Mouse (Mus musculus) hematopoietic stem cell, adult 5-6 weeks (primary cell): ENCODE results near the gene Tln1. TPM values are rescaled to one million over a fixed set of nuclear protein-coding genes. Genes with fewer than 3 reads are reported as not detected.

Experiments used
- ATAC-seq, 2 experiments: fragments of 125-278 bp in 1 of 2; replicated peaks in 1 of 2; 2 replicates each; pipeline ENCODE4 v1.8.0; 2016 to 2017; ENCODE audit warnings: inconsistent platforms in 2 of 2, mild to moderate bottlenecking in 2 of 2, moderate number of reproducible peaks in 2 of 2, low read depth in 1 of 2, moderate TSS enrichment in 1 of 2; ENCODE audit not compliant: low FRiP score in 2 of 2, poor library complexity in 2 of 2, severe bottlenecking in 2 of 2, insufficient read depth in 1 of 2, low TSS enrichment in 1 of 2
- total RNA-seq: library from RNA; stranded (forward); fragments of 172-1452, 232-1000 nt; gene quantifications from 2 replicates; pipeline ENCODE4 v1.2.3, GENCODE M21; 2017

The Tln1 gene
- total RNA-seq, 1 experiment from 2014 or later: 337 TPM

GRCm38 (mm10) chr4:43581381-43581780 is 18.9 kb upstream of the Tln1 start:
- no peak for ATAC-seq

GRCm38 (mm10) chr4:43580721-43581120 is 18.2 kb upstream of the Tln1 start:
- ATAC-seq: no peak

GRCm38 (mm10) chr4:43579731-43580130 is 17.2 kb upstream of the Tln1 start:
- ATAC-seq: no peak

GRCm38 (mm10) chr4:43579256-43579655 is 16.8 kb upstream of the Tln1 start:
- ATAC-seq: no peak

GRCm38 (mm10) chr4:43578376-43579204 is 16.1 kb upstream of the Tln1 start, which contains the start of the genes Rgp1 and Gba2:
Rgp1 (plus strand) TSS chr4:43578715.
Gba2 (minus strand) TSS chr4:43578873.
- peak; percentile 78 to 88 for ATAC-seq

GRCm38 (mm10) chr4:43577237-43577881 is 14.9 kb upstream of the Tln1 start:
- ATAC-seq: no peak

GRCm38 (mm10) chr4:43575356-43575755 is 12.9 kb upstream of the Tln1 start:
- no peak for ATAC-seq

GRCm38 (mm10) chr4:43573561-43573960 is 11.1 kb upstream of the Tln1 start:
- ATAC-seq: no peak

- no peak for ATAC-seq
These were observed 9.0 kb upstream of the Tln1 start for GRCm38 (mm10) chr4:43571395-43572045.

GRCm38 (mm10) chr4:43567140-43567539 is 4.6 kb upstream of the Tln1 start:
- no peak for ATAC-seq

- no peak for ATAC-seq
These were observed 1.7 kb upstream of the Tln1 start for GRCm38 (mm10) chr4:43564231-43564630.

GRCm38 (mm10) chr4:43563601-43563875 is 1.0 kb upstream of the Tln1 start:
- no peak for ATAC-seq

- ATAC-seq: no peak
These were observed 494 bp upstream of the Tln1 start for GRCm38 (mm10) chr4:43562769-43563600.

- ATAC-seq: no peak
These were observed 975 bp downstream of the Tln1 start for GRCm38 (mm10) chr4:43561436-43561996.

GRCm38 (mm10) chr4:43560976-43561375 is 1.5 kb downstream of the Tln1 start:
- no peak for ATAC-seq

GRCm38 (mm10) chr4:43560243-43560611 is 2.3 kb downstream of the Tln1 start:
- peak in 1 of 2 experiments; percentile 6; a peak in 1 of 4 replicates for ATAC-seq

- ATAC-seq: no peak
These were observed 2.8 kb downstream of the Tln1 start for GRCm38 (mm10) chr4:43559519-43560242.
